Mouse (Mus musculus): ENCODE measurements at regions not wholly inside any gene's neighbourhood (a gene's known extent, or its start where the extent isn't known, plus 50 kb on each side); places are given as distances from the start of the nearest gene placed in this dataset.

- DNase-seq = no peak
- intact Hi-C loops (cut with DNase I) = no loop called here
These were observed 78.2 kb upstream of the Slc16a7 start for GRCm38 (mm10) chr10:125467503-125467902.

GRCm38 (mm10) chr10:125488350-125488749 is 99.1 kb upstream of the Slc16a7 start:
- intact Hi-C loops (cut with DNase I) = no loop called here
- no peak for DNase-seq

- DNase-seq = no peak
- intact Hi-C loops (cut with DNase I) = loop anchor here (10.0 kb wide), 1 partner anchor 226 kb away; no protein-coding TSS in a partner anchor
These were observed 101.1 kb upstream of the Slc16a7 start for GRCm38 (mm10) chr10:125490395-125490794.

- DNase-seq = no peak
- intact Hi-C loops (cut with DNase I) = loop anchor here (10.0 kb wide), 1 partner anchor 230 kb away; no protein-coding TSS in a partner anchor
These were observed 105.2 kb upstream of the Slc16a7 start for GRCm38 (mm10) chr10:125494489-125494888.

GRCm38 (mm10) chr10:125498347-125498746 is 109.1 kb upstream of the Slc16a7 start:
- intact Hi-C loops (cut with DNase I) = loop anchor here (10.0 kb wide), 1 partner anchor 234 kb away; no protein-coding TSS in a partner anchor

GRCm38 (mm10) chr10:125500338-125500737 is 111.1 kb upstream of the Slc16a7 start:
- no peak for DNase-seq
- intact Hi-C loops (cut with DNase I) = no loop called here

More at GRCm38 (mm10) chr10:125498347-125498746, 109.1 kb upstream of the Slc16a7 start:
- no peak for DNase-seq

- intact Hi-C loops (cut with DNase I) = no loop called here
- no peak for DNase-seq
These were observed 125.8 kb upstream of the Slc16a7 start for GRCm38 (mm10) chr10:125515026-125515425.

- intact Hi-C loops (cut with DNase I) = no loop called here
- no peak for DNase-seq
These were observed 141.6 kb upstream of the Slc16a7 start for GRCm38 (mm10) chr10:125530876-125531275.

- peak; percentile 5 for DNase-seq
- intact Hi-C loops (cut with DNase I) = no loop called here
These were observed 149.1 kb upstream of the Slc16a7 start for GRCm38 (mm10) chr10:125538316-125538715.

GRCm38 (mm10) chr10:125586489-125587147 is 197.4 kb upstream of the Slc16a7 start:
- DNase-seq = peak; percentile 4
- intact Hi-C loops (cut with DNase I) = no loop called here

- intact Hi-C loops (cut with DNase I) = no loop called here
- no peak for DNase-seq
These were observed 203.7 kb upstream of the Slc16a7 start for GRCm38 (mm10) chr10:125593006-125593405.

- intact Hi-C loops (cut with DNase I) = no loop called here
- no peak for DNase-seq
These were observed 218.7 kb upstream of the Slc16a7 start for GRCm38 (mm10) chr10:125607787-125608617.

GRCm38 (mm10) chr10:125610353-125610752 is 221.1 kb upstream of the Slc16a7 start:
- DNase-seq = no peak
- intact Hi-C loops (cut with DNase I) = no loop called here

GRCm38 (mm10) chr10:125612773-125613172 is 223.5 kb upstream of the Slc16a7 start:
- DNase-seq = no peak
- intact Hi-C loops (cut with DNase I) = no loop called here

GRCm38 (mm10) chr10:125621376-125621775 is 232.1 kb upstream of the Slc16a7 start:
- intact Hi-C loops (cut with DNase I) = no loop called here
- no peak for DNase-seq

GRCm38 (mm10) chr10:125623836-125624235 is 234.6 kb upstream of the Slc16a7 start:
- intact Hi-C loops (cut with DNase I) = no loop called here
- no peak for DNase-seq

GRCm38 (mm10) chr10:125667906-125668305 is 278.6 kb upstream of the Slc16a7 start:
- no peak for DNase-seq
- intact Hi-C loops (cut with DNase I) = no loop called here

GRCm38 (mm10) chr10:125673637-125674036 is 284.4 kb upstream of the Slc16a7 start:
- no peak for DNase-seq
- intact Hi-C loops (cut with DNase I) = no loop called here

GRCm38 (mm10) chr10:125679644-125680043 is 286.3 kb upstream of the Lrig3 start:
- no peak for DNase-seq
- intact Hi-C loops (cut with DNase I) = no loop called here

- intact Hi-C loops (cut with DNase I) = no loop called here
- no peak for DNase-seq
These were observed 280.8 kb upstream of the Lrig3 start for GRCm38 (mm10) chr10:125685130-125685529.

- no peak for DNase-seq
- intact Hi-C loops (cut with DNase I) = no loop called here
These were observed 272.5 kb upstream of the Lrig3 start for GRCm38 (mm10) chr10:125693505-125693904.

GRCm38 (mm10) chr10:125696159-125696558 is 269.8 kb upstream of the Lrig3 start:
- DNase-seq = no peak
- intact Hi-C loops (cut with DNase I) = no loop called here
